Mouse (Mus musculus) kidney, adult 8-10 months (tissue): Measurements from ENCODE around the gene Grik2.
"Not testable (repeated sequence)": the region's sequence is repeated elsewhere in the genome, so short reads cannot be mapped to it uniquely, and the experiment has no call there.

Experiments used
- DNase-seq, 2 experiments: peaks; one replicate each; pipeline ENCODE4 v3.0.0; 2022

Grik2 gene

GRCm38 (mm10) chr10:49256247-49256939 lies 532.2 kb downstream of the Grik2 start:
- no peak for DNase-seq

- DNase-seq, result not testable (repeated sequence)
These were observed 551.2 kb downstream of the Grik2 start for GRCm38 (mm10) chr10:49237356-49237755.

- not testable (repeated sequence) for DNase-seq
These were observed 551.7 kb downstream of the Grik2 start for GRCm38 (mm10) chr10:49236844-49237243.

GRCm38 (mm10) chr10:49220096-49220495 lies 568.5 kb downstream of the Grik2 start:
- no peak for DNase-seq

GRCm38 (mm10) chr10:49219631-49220030 lies 568.9 kb downstream of the Grik2 start:
- DNase-seq, result no peak

GRCm38 (mm10) chr10:49191773-49192371 lies 596.7 kb downstream of the Grik2 start:
- no peak for DNase-seq

GRCm38 (mm10) chr10:49191291-49191690 lies 597.3 kb downstream of the Grik2 start:
- DNase-seq, result no peak

GRCm38 (mm10) chr10:49154134-49154533 lies 634.4 kb downstream of the Grik2 start:
- no peak for DNase-seq

GRCm38 (mm10) chr10:49151496-49151895 lies 637.1 kb downstream of the Grik2 start:
- DNase-seq, result not testable (repeated sequence)

GRCm38 (mm10) chr10:49149714-49150113 lies 638.9 kb downstream of the Grik2 start:
- no peak for DNase-seq

- DNase-seq, result no peak
These were observed 645.9 kb downstream of the Grik2 start for GRCm38 (mm10) chr10:49142658-49143057.

GRCm38 (mm10) chr10:49136816-49137215 lies 651.8 kb downstream of the Grik2 start:
- no peak for DNase-seq

GRCm38 (mm10) chr10:49131311-49131710 lies 657.3 kb downstream of the Grik2 start:
- DNase-seq, result no peak

- DNase-seq, result no peak
These were observed 738.2 kb downstream of the Grik2 start for GRCm38 (mm10) chr10:49050339-49050738.

- no peak for DNase-seq
These were observed 739.2 kb downstream of the Grik2 start for GRCm38 (mm10) chr10:49049391-49049790.
